Mouse (Mus musculus): ENCODE results near the gene Cutal.

- TF ChIP-seq CTCF (IDR thresholded peaks at IDR 0.05; ENCODE audit: insufficient read depth, low read depth, low read length) (no peak), POLR2A (IDR thresholded peaks at IDR 0.05; ENCODE audit: insufficient read depth, low read depth, low read length) (no peak)
Measured at GRCm38 (mm10) chr2:34920144-34920543, 45.9 kb downstream of the Cutal start.
